Mouse (Mus musculus): ENCODE measurements around the gene Phgdh. TPM values are rescaled to one million over a fixed set of nuclear protein-coding genes. Genes with fewer than 3 reads are reported as not detected.

The Phgdh gene
- polyA plus RNA-seq, 1 experiment from 2014 or later: 59.7 TPM

- ATAC-seq (replicated peaks; ENCODE audit: insufficient number of reproducible peaks, insufficient read depth, low FRiP score, low read depth): no peak
- Histone ChIP-seq H3K9ac (no peak overlapping the region), H3K4me3 (no peak overlapping the region), H3K4me2 (no peak overlapping the region), H3K36me3 (0 out of 2 replicates have a peak, but pooled peaks cover 4% of the 10 kb centered on the region), H3K27ac (no peak overlapping the region), H3K4me1 (replicated peaks) (0 out of 2 replicates have a peak, but pooled peaks cover 2% of the 10 kb centered on the region), H3K9me3 (replicated peaks) (no peaks in the 10 kb centered on the region), H3K27me3 (no peaks in the 10 kb centered on the region)
- WGBS: 63% methylated on average over 3 of the region's 3 CpGs
These were observed 22.6 kb downstream of the Phgdh start for GRCm38 (mm10) chr3:98317143-98317542.

GRCm38 (mm10) chr3:98315181-98315580, 24.6 kb downstream of the Phgdh start:
- Histone ChIP-seq H3K9ac (no peak overlapping the region), H3K9me3 (replicated peaks) (no peaks in the 10 kb centered on the region), H3K27ac (no peak overlapping the region), H3K36me3 (no peaks in the 10 kb centered on the region), H3K27me3 (no peaks in the 10 kb centered on the region), H3K4me1 (replicated peaks) (0 out of 2 replicates have a peak, but pooled peaks cover 2% of the 10 kb centered on the region), H3K4me2 (no peak overlapping the region), H3K4me3 (no peak overlapping the region)
- WGBS: 64% methylated on average over 2 of the region's 2 CpGs
- no peak for ATAC-seq (replicated peaks; ENCODE audit: insufficient number of reproducible peaks, insufficient read depth, low FRiP score, low read depth)

GRCm38 (mm10) chr3:98313294-98314155, 26.3 kb downstream of the Phgdh start:
- 0 out of 2 replicates have a peak, but pooled peaks cover 2% of the 10 kb centered on the region for H3K4me1 ChIP-seq (replicated peaks)
- H3K27ac ChIP-seq: no peak overlapping the region
- 68% methylated on average over 9 of the region's 9 CpGs for WGBS
- no peak overlapping the region for H3K4me2 ChIP-seq
- H3K36me3 ChIP-seq: no peaks in the 10 kb centered on the region
- no peaks in the 10 kb centered on the region for H3K9me3 ChIP-seq (replicated peaks)
- no peak for ATAC-seq (replicated peaks; ENCODE audit: insufficient number of reproducible peaks, insufficient read depth, low FRiP score, low read depth)
- H3K27me3 ChIP-seq: no peaks in the 10 kb centered on the region
- no peak overlapping the region for H3K9ac ChIP-seq
- no peak overlapping the region for H3K4me3 ChIP-seq

- no peaks in the 10 kb centered on the region for H3K4me1 ChIP-seq (replicated peaks)
- no peak overlapping the region for H3K9ac ChIP-seq
- 30% methylated on average over 7 of the region's 7 CpGs for WGBS
- no peak overlapping the region for H3K27ac ChIP-seq
- H3K36me3 ChIP-seq: no peaks in the 10 kb centered on the region
- no peak overlapping the region for H3K4me3 ChIP-seq
- peak; percentile 54; the same call in 1 of the 2 replicates for ATAC-seq (replicated peaks; ENCODE audit: insufficient number of reproducible peaks, insufficient read depth, low FRiP score, low read depth)
- no peaks in the 10 kb centered on the region for H3K27me3 ChIP-seq
- no peaks in the 10 kb centered on the region for H3K9me3 ChIP-seq (replicated peaks)
- H3K4me2 ChIP-seq: no peak overlapping the region
These were observed 26.9 kb downstream of the Phgdh start for GRCm38 (mm10) chr3:98312867-98313266.

GRCm38 (mm10) chr3:98310456-98310855, 29.3 kb downstream of the Phgdh start:
- WGBS: 75% methylated on average over 1 of the region's 1 CpGs
- Histone ChIP-seq H3K27ac (no peak overlapping the region), H3K27me3 (no peaks in the 10 kb centered on the region), H3K9me3 (replicated peaks) (no peaks in the 10 kb centered on the region), H3K4me2 (no peak overlapping the region), H3K36me3 (no peaks in the 10 kb centered on the region), H3K4me1 (replicated peaks) (no peaks in the 10 kb centered on the region), H3K4me3 (no peak overlapping the region), H3K9ac (no peak overlapping the region)
- ATAC-seq (replicated peaks; ENCODE audit: insufficient number of reproducible peaks, insufficient read depth, low FRiP score, low read depth): no peak

- H3K27ac ChIP-seq: no peak overlapping the region
- H3K27me3 ChIP-seq: no peaks in the 10 kb centered on the region
- H3K4me2 ChIP-seq: no peak overlapping the region
- no peaks in the 10 kb centered on the region for H3K4me1 ChIP-seq (replicated peaks)
- no peaks in the 10 kb centered on the region for H3K9me3 ChIP-seq (replicated peaks)
- 79% methylated on average over 6 of the region's 6 CpGs for WGBS
- H3K9ac ChIP-seq: no peak overlapping the region
- no peak overlapping the region for H3K4me3 ChIP-seq
- H3K36me3 ChIP-seq: no peaks in the 10 kb centered on the region
- ATAC-seq (replicated peaks; ENCODE audit: insufficient number of reproducible peaks, insufficient read depth, low FRiP score, low read depth): no peak
These were observed 31.2 kb downstream of the Phgdh start for GRCm38 (mm10) chr3:98308606-98309005.

GRCm38 (mm10) chr3:98301761-98302160, 38.0 kb downstream of the Phgdh start:
- H3K36me3 ChIP-seq: no peaks in the 10 kb centered on the region
- H3K27ac ChIP-seq: no peak overlapping the region
- no peak overlapping the region for H3K4me2 ChIP-seq
- no peak overlapping the region for H3K4me3 ChIP-seq
- no peak overlapping the region for H3K9ac ChIP-seq
- no peaks in the 10 kb centered on the region for H3K27me3 ChIP-seq
- ATAC-seq (replicated peaks; ENCODE audit: insufficient number of reproducible peaks, insufficient read depth, low FRiP score, low read depth): no peak
- H3K4me1 ChIP-seq (replicated peaks): no peaks in the 10 kb centered on the region
- no peaks in the 10 kb centered on the region for H3K9me3 ChIP-seq (replicated peaks)
- WGBS: 83% methylated on average over 3 of the region's 3 CpGs

GRCm38 (mm10) chr3:98300266-98300665, 39.5 kb downstream of the Phgdh start:
- H3K9me3 ChIP-seq (replicated peaks): no peaks in the 10 kb centered on the region
- H3K36me3 ChIP-seq: no peaks in the 10 kb centered on the region
- no peaks in the 10 kb centered on the region for H3K27me3 ChIP-seq
- H3K4me2 ChIP-seq: no peak overlapping the region
- no peak overlapping the region for H3K4me3 ChIP-seq
- H3K9ac ChIP-seq: no peak overlapping the region
- 85% methylated on average over 4 of the region's 4 CpGs for WGBS
- no peak overlapping the region for H3K27ac ChIP-seq
- H3K4me1 ChIP-seq (replicated peaks): no peaks in the 10 kb centered on the region
- no peak for ATAC-seq (replicated peaks; ENCODE audit: insufficient number of reproducible peaks, insufficient read depth, low FRiP score, low read depth)

- Histone ChIP-seq H3K4me2 (no peak overlapping the region), H3K27me3 (no peaks in the 10 kb centered on the region), H3K27ac (no peak overlapping the region), H3K9me3 (replicated peaks) (no peaks in the 10 kb centered on the region), H3K4me1 (replicated peaks) (no peaks in the 10 kb centered on the region), H3K4me3 (no peak overlapping the region), H3K36me3 (no peaks in the 10 kb centered on the region), H3K9ac (no peak overlapping the region)
- 94% methylated on average over 1 of the region's 1 CpGs for WGBS
- ATAC-seq (replicated peaks; ENCODE audit: insufficient number of reproducible peaks, insufficient read depth, low FRiP score, low read depth): no peak
These were observed 40.2 kb downstream of the Phgdh start for GRCm38 (mm10) chr3:98299391-98300100.

GRCm38 (mm10) chr3:98295965-98296364, 43.8 kb downstream of the Phgdh start:
- Histone ChIP-seq H3K4me3 (no peak overlapping the region), H3K4me2 (no peak overlapping the region), H3K9me3 (replicated peaks) (no peaks in the 10 kb centered on the region), H3K36me3 (no peaks in the 10 kb centered on the region), H3K27ac (no peak overlapping the region), H3K4me1 (replicated peaks) (no peaks in the 10 kb centered on the region), H3K27me3 (no peaks in the 10 kb centered on the region), H3K9ac (no peak overlapping the region)
- no peak for ATAC-seq (replicated peaks; ENCODE audit: insufficient number of reproducible peaks, insufficient read depth, low FRiP score, low read depth)
- 65% methylated on average over 10 of the region's 10 CpGs for WGBS

- H3K9me3 ChIP-seq (replicated peaks): no peaks in the 10 kb centered on the region
- no peak overlapping the region for H3K4me2 ChIP-seq
- no peaks in the 10 kb centered on the region for H3K27me3 ChIP-seq
- WGBS: 80% methylated on average over 9 of the region's 9 CpGs
- H3K27ac ChIP-seq: no peak overlapping the region
- H3K36me3 ChIP-seq: no peaks in the 10 kb centered on the region
- ATAC-seq (replicated peaks; ENCODE audit: insufficient number of reproducible peaks, insufficient read depth, low FRiP score, low read depth): no peak
- H3K4me3 ChIP-seq: no peak overlapping the region
- H3K4me1 ChIP-seq (replicated peaks): no peaks in the 10 kb centered on the region
- H3K9ac ChIP-seq: no peak overlapping the region
These were observed 48.7 kb downstream of the Phgdh start for GRCm38 (mm10) chr3:98291044-98291443.

Measured in heart, embryonic 15.5 days (tissue).